Mouse (Mus musculus) kidney, adult 8-10 months (tissue): ENCODE measurements around the gene C2cd3.

Experiments
- DNase-seq, 2 experiments: peaks; one replicate each; pipeline ENCODE4 v3.0.0; 2022

The C2cd3 gene

GRCm38 (mm10) chr7:100407677-100408076 lies 35.6 kb downstream of the C2cd3 start:
- no peak for DNase-seq

GRCm38 (mm10) chr7:100408684-100409083 lies 36.7 kb downstream of the C2cd3 start:
- no peak for DNase-seq

GRCm38 (mm10) chr7:100425795-100426194 lies 53.8 kb downstream of the C2cd3 start:
- DNase-seq: no peak

GRCm38 (mm10) chr7:100429102-100429501 lies 57.1 kb downstream of the C2cd3 start:
- peak; percentile 41 to 50 for DNase-seq

- no peak for DNase-seq
Observed at GRCm38 (mm10) chr7:100429911-100430310, 57.9 kb downstream of the C2cd3 start.

GRCm38 (mm10) chr7:100431103-100431502 lies 59.1 kb downstream of the C2cd3 start:
- DNase-seq: peak; percentile 4 to 14

GRCm38 (mm10) chr7:100433295-100433694 lies 61.3 kb downstream of the C2cd3 start:
- no peak for DNase-seq

- no peak for DNase-seq
Observed at GRCm38 (mm10) chr7:100443728-100444127, 71.7 kb downstream of the C2cd3 start.

- no peak for DNase-seq
Observed at GRCm38 (mm10) chr7:100446271-100446670, 74.2 kb downstream of the C2cd3 start.

- DNase-seq: no peak
Observed at GRCm38 (mm10) chr7:100448530-100448929, 76.5 kb downstream of the C2cd3 start.

GRCm38 (mm10) chr7:100448985-100449384 lies 77.0 kb downstream of the C2cd3 start:
- no peak for DNase-seq

GRCm38 (mm10) chr7:100458153-100458552 lies 86.1 kb downstream of the C2cd3 start:
- no peak for DNase-seq

- no peak for DNase-seq
Observed at GRCm38 (mm10) chr7:100459862-100460261, 87.8 kb downstream of the C2cd3 start.

- peak; percentile 80 to 83 for DNase-seq
Observed at GRCm38 (mm10) chr7:100461621-100462151, 89.7 kb downstream of the C2cd3 start.

- DNase-seq: no peak
Observed at GRCm38 (mm10) chr7:100463194-100463593, 91.2 kb downstream of the C2cd3 start.

- DNase-seq: peak; percentile 58 to 60
Observed at GRCm38 (mm10) chr7:100463757-100464156, 91.7 kb downstream of the C2cd3 start.

GRCm38 (mm10) chr7:100464248-100464647 lies 92.2 kb downstream of the C2cd3 start:
- DNase-seq: no peak

GRCm38 (mm10) chr7:100465248-100465647 lies 93.2 kb downstream of the C2cd3 start:
- DNase-seq: peak; percentile 80 to 86

GRCm38 (mm10) chr7:100465656-100466309 lies 93.8 kb downstream of the C2cd3 start:
- peak; percentile 91 to 92 for DNase-seq

- no peak for DNase-seq
Observed at GRCm38 (mm10) chr7:100466781-100467510, 94.9 kb downstream of the C2cd3 start.

- no peak for DNase-seq
Observed at GRCm38 (mm10) chr7:100468761-100469160, 96.7 kb downstream of the C2cd3 start.

GRCm38 (mm10) chr7:100469502-100469901 lies 97.5 kb downstream of the C2cd3 start:
- DNase-seq: no peak

- DNase-seq: no peak
Observed at GRCm38 (mm10) chr7:100470796-100471406, 98.9 kb downstream of the C2cd3 start.

- no peak for DNase-seq
Observed at GRCm38 (mm10) chr7:100471407-100471797, 99.4 kb downstream of the C2cd3 start.
